Mouse (Mus musculus): Measurements from ENCODE around the gene Ankdd1a. TPM values are rescaled to one million over a fixed set of nuclear protein-coding genes. Genes with fewer than 3 reads are reported as not detected.

Ankdd1a gene
- total and polyA plus RNA-seq, 3 experiments: 0.06 TPM; not detected in 2

DNA sequence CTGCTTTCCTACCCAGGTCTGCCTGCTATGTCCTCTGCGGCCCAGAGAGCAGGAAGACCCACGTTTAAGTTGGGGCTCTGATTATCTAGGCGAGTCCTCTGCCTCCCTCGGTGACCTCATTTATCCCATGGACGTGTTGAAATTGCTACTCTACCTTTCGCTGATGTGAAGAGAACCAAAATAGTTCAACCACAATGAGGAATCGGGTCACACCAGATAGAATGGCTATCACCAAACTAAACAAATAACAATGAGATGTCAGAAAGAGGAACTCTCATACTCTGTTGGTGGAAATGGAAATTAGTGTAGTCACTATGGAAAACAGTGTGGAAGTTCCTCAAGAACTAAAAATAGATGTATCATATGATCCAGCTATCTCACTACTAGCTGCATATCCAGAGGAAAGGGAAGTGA is 22.1 kb upstream of the Ankdd1a start (continued):
- TF ChIP-seq MEF2A (IDR thresholded peaks at IDR 0.05; ENCODE audit: extremely low read depth, insufficient replicate concordance, low read depth, low read length, poor library complexity, severe bottlenecking) (peak; percentile 94), MAX (IDR thresholded peaks at IDR 0.05; ENCODE audit: low read length) (peak; percentile 3; the same call in 1 of the 2 replicates), CHD2 (IDR thresholded peaks at IDR 0.05; ENCODE audit: low read length) (no peak), NELFE (IDR thresholded peaks at IDR 0.05; ENCODE audit: low read depth, low read length) (no peak), MXI1 (IDR thresholded peaks at IDR 0.05; ENCODE audit: low read depth, low read length) (no peak), HCFC1 (IDR thresholded peaks at IDR 0.05; ENCODE audit: low read depth, low read length) (no peak), RCOR1 (IDR thresholded peaks at IDR 0.05; ENCODE audit: low read depth, low read length) (peak; percentile 85), RAD21 (IDR thresholded peaks at IDR 0.05; ENCODE audit: low read depth, low read length) (no peak), BHLHE40 (IDR thresholded peaks at IDR 0.05; ENCODE audit: borderline replicate concordance, low read depth, low read length) (peak; percentile 84; the same call in 1 of the 2 replicates), USF1 (IDR thresholded peaks at IDR 0.05; ENCODE audit: low read depth, low read length) (peak; percentile 58), ELF1 (IDR thresholded peaks at IDR 0.05; ENCODE audit: low read depth, low read length) (no peak), TCF12 (IDR thresholded peaks at IDR 0.05; ENCODE audit: low read depth, low read length) (peak; percentile 82), ZMIZ1 (IDR thresholded peaks at IDR 0.05; ENCODE audit: low read depth, low read length) (no peak), JUND (IDR thresholded peaks at IDR 0.05; ENCODE audit: low read depth, low read length) (no peak), MYC (IDR thresholded peaks at IDR 0.05; ENCODE audit: low read depth, low read length) (no peak), CHD1 (IDR thresholded peaks at IDR 0.05; ENCODE audit: low read depth, low read length) (no peak)

- Histone ChIP-seq H3K27ac (ENCODE audit: control insufficient read depth, low read depth, low read length) (peak overlapping the region; percentile 94), H3K9ac (ENCODE audit: control insufficient read depth, low read depth, low read length, poor library complexity, severe bottlenecking) (peak overlapping the region; percentile 54), H3K36me3 (ENCODE audit: control insufficient read depth in 1 of 2, insufficient read depth in 2 of 2, low read length in 2 of 2) (peaks cover 0 to 24% of the 10 kb centered on the region in 2 experiments; a peak in 2 of 4 replicates), H3K4me3 (ENCODE audit: control insufficient read depth in 1 of 2, insufficient read depth in 1 of 2, low read depth in 2 of 2, low read length in 2 of 2) (peak overlapping the region; percentile 25 to 31), H3K79me2 (ENCODE audit: control insufficient read depth, insufficient read depth, low read length, poor library complexity) (no peaks in the 10 kb centered on the region), H3K27me3 (ENCODE audit: control insufficient read depth in 1 of 2, insufficient read depth in 2 of 2, low read length in 2 of 2) (no peaks in the 10 kb centered on the region), H3K4me1 (ENCODE audit: control insufficient read depth in 1 of 2, insufficient read depth in 2 of 2, low read length in 2 of 2) (peaks cover 5 to 28% of the 10 kb centered on the region in 2 experiments), H3K9me3 (replicated peaks; ENCODE audit: insufficient read depth, low read length) (no peaks in the 10 kb centered on the region)
- peak; percentile 95 for DNase-seq (ENCODE audit: low read depth, low spot score)
- TF ChIP-seq GABPA (IDR thresholded peaks at IDR 0.05; ENCODE audit: low read depth, low read length): no peak
- peak; percentile 48 for TF ChIP-seq NELFE (IDR thresholded peaks at IDR 0.05; ENCODE audit: low read depth, low read length)
- no peak for TF ChIP-seq RAD21 (IDR thresholded peaks at IDR 0.05; ENCODE audit: low read depth, low read length)
- 0 out of 2 replicates have a peak, but pooled peaks have one; percentile 24 for TF ChIP-seq JUND (IDR thresholded peaks at IDR 0.05; ENCODE audit: low read depth, low read length)
- peak; percentile 79 for TF ChIP-seq MXI1 (IDR thresholded peaks at IDR 0.05; ENCODE audit: low read depth, low read length)
- no peak; the same call in 1 of the 2 replicates for TF ChIP-seq ZC3H11A (IDR thresholded peaks at IDR 0.05; ENCODE audit: low read depth, low read length)
- 0 out of 2 replicates have a peak, but pooled peaks have one; percentile 72 for TF ChIP-seq POLR2AphosphoS5 (IDR thresholded peaks at IDR 0.05; ENCODE audit: borderline replicate concordance, low read depth, low read length)
- TF ChIP-seq BHLHE40 (IDR thresholded peaks at IDR 0.05; ENCODE audit: borderline replicate concordance, low read depth, low read length): peak; percentile 94
- 0 out of 2 replicates have a peak, but pooled peaks have one; percentile 44 for TF ChIP-seq ZKSCAN1 (IDR thresholded peaks at IDR 0.05; ENCODE audit: low read depth, low read length)
- peak; percentile 56; the same call in 1 of the 2 replicates for TF ChIP-seq MAFK (IDR thresholded peaks at IDR 0.05; ENCODE audit: borderline replicate concordance, low read depth, low read length)
- no peak for TF ChIP-seq CHD2 (IDR thresholded peaks at IDR 0.05; ENCODE audit: low read length)
- TF ChIP-seq E2F4 (IDR thresholded peaks at IDR 0.05; ENCODE audit: borderline replicate concordance, low read depth, low read length): no peak
- TF ChIP-seq UBTF (IDR thresholded peaks at IDR 0.05; ENCODE audit: borderline replicate concordance, insufficient read depth, low read depth, low read length): no peak
- peak; percentile 84 for TF ChIP-seq USF1 (IDR thresholded peaks at IDR 0.05; ENCODE audit: low read depth, low read length)
- no peak for TF ChIP-seq TBP (IDR thresholded peaks at IDR 0.05; ENCODE audit: low read depth, low read length)
- TF ChIP-seq TCF12 (IDR thresholded peaks at IDR 0.05; ENCODE audit: low read depth, low read length): peak; percentile 46
- TF ChIP-seq RCOR1 (IDR thresholded peaks at IDR 0.05; ENCODE audit: low read depth, low read length): peak; percentile 68
- TF ChIP-seq CHD1 (IDR thresholded peaks at IDR 0.05; ENCODE audit: low read depth, low read length): peak; percentile 80
- no peak for TF ChIP-seq KAT2A (conservative IDR thresholded peaks at IDR 0.05; ENCODE audit: low read depth, low read length)
- TF ChIP-seq POLR2A (IDR thresholded peaks at IDR 0.05; ENCODE audit: control insufficient read depth in 1 of 2, insufficient read depth in 1 of 2, low read depth in 1 of 2, low read length in 2 of 2, poor library complexity in 1 of 2): peak in 1 of 2 experiments; percentile 62; a peak in 2 of 4 replicates
- TF ChIP-seq MEF2A (IDR thresholded peaks at IDR 0.05; ENCODE audit: extremely low read depth, insufficient replicate concordance, low read depth, low read length, poor library complexity, severe bottlenecking): 0 out of 2 replicates have a peak, but pooled peaks have one; percentile 50
- peak; percentile 57 to 62 for TF ChIP-seq EP300 (IDR thresholded peaks at IDR 0.05; ENCODE audit: low read depth in 1 of 2, low read length in 2 of 2)
- TF ChIP-seq USF2 (IDR thresholded peaks at IDR 0.05; ENCODE audit: borderline replicate concordance in 1 of 2, insufficient read depth in 1 of 2, low read depth in 1 of 2, low read length in 2 of 2): peak in 1 of 2 experiments; percentile 24; a peak in 1 of 4 replicates
Measured at GRCm38 (mm10) chr9:65541126-65542068, 21.4 kb upstream of the Ankdd1a start.

Data from MEL (cell line).